Mouse (Mus musculus) small intestine, adult 2 months (tissue): ENCODE results near the gene Ahsa1.

Source experiments
- CTCF ChIP-seq: fragments of 200-500 bp; IDR thresholded peaks from 2 replicates; pipeline ENCODE4 v1.5.1; 2012; ENCODE audit warnings: low read depth, mild to moderate bottlenecking, control low read depth, inconsistent platforms, low read length, moderate library complexity, mixed read lengths; ENCODE audit not compliant: insufficient replicate concordance, insufficient read length; ENCODE audit errors: extremely low read depth
- POLR2A ChIP-seq: fragments of 200-500 bp; IDR thresholded peaks from 2 replicates; pipeline ENCODE4 v1.6.1; 2012; ENCODE audit warnings: low read depth, mild to moderate bottlenecking, control low read depth, inconsistent platforms, low read length, moderate library complexity

DNA sequence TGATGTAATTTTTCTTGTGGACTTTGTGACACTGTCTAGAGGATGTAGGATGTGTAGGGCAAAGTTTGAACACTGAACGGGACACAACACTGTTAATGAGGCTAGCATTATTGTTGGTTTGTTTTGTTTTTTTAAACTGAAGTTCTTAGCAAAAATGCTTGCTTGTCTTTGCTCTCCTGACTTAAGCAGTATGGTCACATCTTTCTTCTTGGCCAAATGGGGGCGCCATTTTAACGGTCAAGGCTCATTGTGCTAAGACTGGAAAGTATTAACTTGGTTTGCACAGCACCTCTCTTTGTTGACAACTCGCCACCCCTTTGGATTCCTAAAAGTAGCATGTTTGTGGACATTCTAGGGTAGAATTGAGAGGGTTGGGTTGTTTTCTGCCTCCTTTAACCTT, 1.4 kb downstream of the Ahsa1 start:
- TF ChIP-seq CTCF (no peak), POLR2A (no peak)
